ENCODE assay signal across 25 mouse cellular contexts in the genomic region with DNA sequence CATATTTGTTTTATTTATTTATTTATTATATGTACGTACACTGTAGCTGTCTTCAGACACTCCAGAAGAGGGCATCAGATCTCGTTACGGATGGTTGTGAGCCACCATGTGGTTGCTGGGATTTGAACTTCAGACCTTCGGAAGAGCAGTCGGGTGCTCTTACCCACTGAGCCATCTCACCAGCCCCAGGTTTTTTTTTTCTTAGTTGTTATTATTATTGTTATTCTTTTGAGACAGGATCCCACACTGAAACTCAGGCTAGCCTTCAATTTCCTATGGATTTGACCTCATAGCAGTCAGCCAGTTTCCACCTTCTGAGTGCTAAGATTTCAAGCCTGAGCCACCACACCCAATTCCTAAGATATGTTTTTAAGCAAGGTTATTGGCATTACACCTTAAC. TPM values are rescaled to one million over a fixed set of nuclear protein-coding genes. Genes with fewer than 3 reads are reported as not detected.
"Had no signal": no experiment of that assay in that cellular context is flagged by ENCODE, and none has a peak within 500 bp of the region (broad histone marks: within the 10 kb centered on the region; RNA-seq: fewer than 3 reads in every experiment).

No protein-coding gene starts in this region.

RNA-seq across cellular contexts. Expression of a gene that starts 1.8 kb away (rescaled TPM):
- total RNA-seq: common myeloid progenitor, adult 5-6 weeks; forebrain, postnatal 0 days; gastrocnemius, adult 18-20 months; gastrocnemius, adult 2 months; gastrocnemius, postnatal 4 days; granulocyte monocyte progenitor cell, adult 5-6 weeks had no signal
- polyA plus RNA-seq: embryonic facial prominence, embryonic 10.5 days; embryonic facial prominence, embryonic 11.5 days; embryonic facial prominence, embryonic 12.5 days; embryonic facial prominence, embryonic 13.5 days; embryonic facial prominence, embryonic 14.5 days; embryonic facial prominence, embryonic 15.5 days; erythroblast, embryonic 14.5 days; forebrain, embryonic 10.5 days; forebrain, embryonic 14.5 days; gonadal fat pad, adult 2 months; heart, embryonic 10.5 days had no signal

RNA-seq across cellular contexts. Expression of a gene that starts 34.1 kb away (rescaled TPM):
- total RNA-seq: common myeloid progenitor, adult 5-6 weeks; gastrocnemius, adult 18-20 months; gastrocnemius, adult 2 months; gastrocnemius, adult 8-10 months; gastrocnemius, postnatal 10 days; gastrocnemius, postnatal 14 days; gastrocnemius, postnatal 25 days; gastrocnemius, postnatal 36 days; gastrocnemius, postnatal 4 days; granulocyte monocyte progenitor cell, adult 5-6 weeks; heart, adult 18-20 months; heart, adult 2 months; heart, adult 8-10 months had no signal
- polyA plus RNA-seq: embryonic facial prominence, embryonic 10.5 days; erythroblast, embryonic 14.5 days; gonadal fat pad, adult 2 months had no signal
